Mouse (Mus musculus): ENCODE results near the gene Rmdn2. TPM values are rescaled to one million over a fixed set of nuclear protein-coding genes. Genes with fewer than 3 reads are reported as not detected.

Gene Rmdn2
- polyA plus RNA-seq, 1 experiment from 2014 or later, result 4.7 TPM

- Histone ChIP-seq H3K4me3 (replicated peaks) (no peak overlapping the region), H3K4me1 (replicated peaks) (0 out of 2 replicates have a peak, but pooled peaks cover 5% of the 10 kb centered on the region), H3K27ac (no peak overlapping the region), H3K9ac (no peak overlapping the region), H3K4me2 (no peak overlapping the region), H3K36me3 (no peaks in the 10 kb centered on the region), H3K9me3 (replicated peaks) (no peaks in the 10 kb centered on the region), H3K27me3 (no peaks in the 10 kb centered on the region)
- WGBS (ENCODE audit: insufficient replicate concordance), result 3% methylated on average over 2 of the region's 2 CpGs
- DNase-seq (no peak), ATAC-seq (ENCODE audit: low read depth) (no peak)
Observed at GRCm38 (mm10) chr17:79598151-79598550, 13.5 kb upstream of the Rmdn2 start.

- Histone ChIP-seq H3K27ac (no peak overlapping the region), H3K4me3 (replicated peaks) (no peak overlapping the region), H3K4me1 (replicated peaks) (0 out of 2 replicates have a peak, but pooled peaks cover 5% of the 10 kb centered on the region), H3K27me3 (no peaks in the 10 kb centered on the region), H3K9ac (no peak overlapping the region), H3K36me3 (no peaks in the 10 kb centered on the region), H3K4me2 (no peak overlapping the region), H3K9me3 (replicated peaks) (no peaks in the 10 kb centered on the region)
- ATAC-seq (ENCODE audit: low read depth), result no peak
- DNase-seq, result no peak
- 39% methylated on average over 8 of the region's 8 CpGs for WGBS (ENCODE audit: insufficient replicate concordance)
Observed at GRCm38 (mm10) chr17:79598596-79599577, 12.8 kb upstream of the Rmdn2 start.

- ATAC-seq (ENCODE audit: low read depth), result no peak
- H3K27me3 ChIP-seq, result no peaks in the 10 kb centered on the region
- no peak overlapping the region for H3K9ac ChIP-seq
- H3K27ac ChIP-seq, result no peak overlapping the region
- H3K4me3 ChIP-seq (replicated peaks), result no peak overlapping the region
- no peak overlapping the region for H3K4me2 ChIP-seq
- WGBS (ENCODE audit: insufficient replicate concordance), result 45% methylated on average over 4 of the region's 4 CpGs
- DNase-seq, result no peak
- 0 out of 2 replicates have a peak, but pooled peaks cover 5% of the 10 kb centered on the region for H3K4me1 ChIP-seq (replicated peaks)
- no peaks in the 10 kb centered on the region for H3K9me3 ChIP-seq (replicated peaks)
- H3K36me3 ChIP-seq, result no peaks in the 10 kb centered on the region
Observed at GRCm38 (mm10) chr17:79600108-79600507, 11.6 kb upstream of the Rmdn2 start.

- no peak for DNase-seq
- H3K9me3 ChIP-seq (replicated peaks), result no peaks in the 10 kb centered on the region
Observed at GRCm38 (mm10) chr17:79602381-79602780, 9.3 kb upstream of the Rmdn2 start.

GRCm38 (mm10) chr17:79603427-79603826 lies 8.2 kb upstream of the Rmdn2 start:
- no peak for DNase-seq
- no peak for ATAC-seq (ENCODE audit: low read depth)
- WGBS (ENCODE audit: insufficient replicate concordance), result 60% methylated on average over 7 of the region's 7 CpGs

More at GRCm38 (mm10) chr17:79602381-79602780, 9.3 kb upstream of the Rmdn2 start:
- Histone ChIP-seq H3K27me3 (no peaks in the 10 kb centered on the region), H3K27ac (no peak overlapping the region), H3K4me2 (no peak overlapping the region), H3K4me1 (replicated peaks) (0 out of 2 replicates have a peak, but pooled peaks cover 5% of the 10 kb centered on the region), H3K4me3 (replicated peaks) (no peak overlapping the region), H3K36me3 (no peaks in the 10 kb centered on the region), H3K9ac (no peak overlapping the region)
- ATAC-seq (ENCODE audit: low read depth), result no peak
- WGBS (ENCODE audit: insufficient replicate concordance), result 54% methylated on average over 5 of the region's 5 CpGs

GRCm38 (mm10) chr17:79605794-79606193 lies 5.9 kb upstream of the Rmdn2 start:
- no peak overlapping the region for H3K27ac ChIP-seq
- H3K4me3 ChIP-seq (replicated peaks), result no peak overlapping the region
- WGBS (ENCODE audit: insufficient replicate concordance), result 50% methylated on average over 2 of the region's 2 CpGs
- no peaks in the 10 kb centered on the region for H3K9me3 ChIP-seq (replicated peaks)
- no peak overlapping the region for H3K4me2 ChIP-seq
- no peak for DNase-seq
- no peaks in the 10 kb centered on the region; the same call in 1 of the 2 replicates for H3K4me1 ChIP-seq (replicated peaks)
- ATAC-seq (ENCODE audit: low read depth), result no peak
- H3K27me3 ChIP-seq, result no peaks in the 10 kb centered on the region
- no peak overlapping the region for H3K9ac ChIP-seq
- no peaks in the 10 kb centered on the region for H3K36me3 ChIP-seq

More at GRCm38 (mm10) chr17:79603427-79603826, 8.2 kb upstream of the Rmdn2 start:
- H3K9ac ChIP-seq, result no peak overlapping the region
- 0 out of 2 replicates have a peak, but pooled peaks cover 3% of the 10 kb centered on the region for H3K4me1 ChIP-seq (replicated peaks)
- no peaks in the 10 kb centered on the region for H3K36me3 ChIP-seq
- H3K27me3 ChIP-seq, result no peaks in the 10 kb centered on the region
- H3K9me3 ChIP-seq (replicated peaks), result no peaks in the 10 kb centered on the region
- H3K27ac ChIP-seq, result no peak overlapping the region
- no peak overlapping the region for H3K4me2 ChIP-seq
- no peak overlapping the region for H3K4me3 ChIP-seq (replicated peaks)

GRCm38 (mm10) chr17:79609697-79610096 lies 2.0 kb upstream of the Rmdn2 start:
- no peaks in the 10 kb centered on the region for H3K27me3 ChIP-seq
- no peaks in the 10 kb centered on the region for H3K36me3 ChIP-seq
- 67% methylated on average over 1 of the region's 1 CpGs for WGBS (ENCODE audit: insufficient replicate concordance)
- H3K4me2 ChIP-seq, result no peak overlapping the region
- H3K27ac ChIP-seq, result no peak overlapping the region
- no peak overlapping the region for H3K9ac ChIP-seq
- ATAC-seq (ENCODE audit: low read depth), result no peak
- no peak for DNase-seq
- H3K4me1 ChIP-seq (replicated peaks), result peaks cover 7% of the 10 kb centered on the region
- no peaks in the 10 kb centered on the region for H3K9me3 ChIP-seq (replicated peaks)
- H3K4me3 ChIP-seq (replicated peaks), result no peak overlapping the region

- DNase-seq, result no peak
- no peak overlapping the region; the same call in 1 of the 2 replicates for H3K27ac ChIP-seq
- H3K36me3 ChIP-seq, result no peaks in the 10 kb centered on the region
- H3K27me3 ChIP-seq, result no peaks in the 10 kb centered on the region
- no peak overlapping the region for H3K4me3 ChIP-seq (replicated peaks)
- no peak for ATAC-seq (ENCODE audit: low read depth)
- H3K4me1 ChIP-seq (replicated peaks), result peaks cover 10% of the 10 kb centered on the region
- 63% methylated on average over 9 of the region's 9 CpGs for WGBS (ENCODE audit: insufficient replicate concordance)
- H3K4me2 ChIP-seq, result no peak overlapping the region
- H3K9me3 ChIP-seq (replicated peaks), result no peaks in the 10 kb centered on the region
- H3K9ac ChIP-seq, result no peak overlapping the region
Observed at GRCm38 (mm10) chr17:79610163-79610755, 1.4 kb upstream of the Rmdn2 start.

- ATAC-seq (ENCODE audit: low read depth) (peak; percentile 97), DNase-seq (peak; percentile 63)
- H3K4me3 ChIP-seq (replicated peaks), result peak overlapping the region; percentile 78
- H3K27me3 ChIP-seq, result no peaks in the 10 kb centered on the region
- H3K9me3 ChIP-seq (replicated peaks), result no peaks in the 10 kb centered on the region
- H3K27ac ChIP-seq, result peak overlapping the region; percentile 78
- 2% methylated on average over 46 of the region's 57 CpGs for WGBS (ENCODE audit: insufficient replicate concordance)
- peak overlapping the region; percentile 81 for H3K4me2 ChIP-seq
- H3K36me3 ChIP-seq, result no peaks in the 10 kb centered on the region
- H3K9ac ChIP-seq, result peak overlapping the region; percentile 81
- peaks cover 15% of the 10 kb centered on the region for H3K4me1 ChIP-seq (replicated peaks)
Observed at GRCm38 (mm10) chr17:79614691-79615588, 3.3 kb downstream of the Rmdn2 start.

GRCm38 (mm10) chr17:79615897-79616296 lies 4.2 kb downstream of the Rmdn2 start:
- Histone ChIP-seq H3K9ac (no peak overlapping the region; the same call in 1 of the 2 replicates), H3K4me2 (peak overlapping the region; percentile 81)
- no peak for DNase-seq

More at GRCm38 (mm10) chr17:79615897-79616296, 4.2 kb downstream of the Rmdn2 start:
- 77% methylated on average over 9 of the region's 9 CpGs for WGBS (ENCODE audit: insufficient replicate concordance)
- H3K27ac ChIP-seq, result no peak overlapping the region
- H3K36me3 ChIP-seq, result no peaks in the 10 kb centered on the region
- peaks cover 15% of the 10 kb centered on the region for H3K4me1 ChIP-seq (replicated peaks)
- no peaks in the 10 kb centered on the region for H3K9me3 ChIP-seq (replicated peaks)
- H3K27me3 ChIP-seq, result no peaks in the 10 kb centered on the region
- H3K4me3 ChIP-seq (replicated peaks), result peak overlapping the region; percentile 78
- ATAC-seq (ENCODE audit: low read depth), result no peak

Data from liver, embryonic 13.5 days (tissue).